Mouse (Mus musculus) hindlimb bud, embryonic 11.5 days (tissue): Measurements from ENCODE around the gene Dbndd1.
"Not testable (repeated sequence)": the region's sequence is repeated elsewhere in the genome, so short reads cannot be mapped to it uniquely, and the experiment has no call there.

Experiments used
- DNase-seq: peaks from one replicate; pipeline ENCODE4 v3.0.0-alpha.2; 2012; ENCODE audit warnings: low read depth, low spot score; ENCODE audit errors: extremely low spot score

Dbndd1 gene

GRCm38 (mm10) chr8:123514781-123515539, at the start of gene Dbndd1:
TSS of gene Dbndd1 (minus strand) at chr8:123515463.
- DNase-seq: no peak

- DNase-seq: not testable (repeated sequence)
Measured at GRCm38 (mm10) chr8:123564221-123564620, 49.0 kb upstream of the Dbndd1 start.

- not testable (repeated sequence) for DNase-seq
Measured at GRCm38 (mm10) chr8:123537641-123538040, 22.4 kb upstream of the Dbndd1 start.

GRCm38 (mm10) chr8:123536990-123537380, 21.7 kb upstream of the Dbndd1 start:
- DNase-seq: no peak

GRCm38 (mm10) chr8:123536242-123536989, 21.2 kb upstream of the Dbndd1 start:
- no peak for DNase-seq

- no peak for DNase-seq
Measured at GRCm38 (mm10) chr8:123527720-123528489, 12.6 kb upstream of the Dbndd1 start.

- DNase-seq: not testable (repeated sequence)
Measured at GRCm38 (mm10) chr8:123520048-123520447, 4.8 kb upstream of the Dbndd1 start.

- peak; percentile 82 for DNase-seq
Measured at GRCm38 (mm10) chr8:123518667-123519066, 3.4 kb upstream of the Dbndd1 start, which contains the start of gene Gas8. TSS of gene Gas8 (plus strand) at chr8:123518834.

- DNase-seq: no peak
Measured at GRCm38 (mm10) chr8:123518172-123518571, 2.9 kb upstream of the Dbndd1 start.

GRCm38 (mm10) chr8:123516596-123516995, 1.3 kb upstream of the Dbndd1 start:
- DNase-seq: no peak

- DNase-seq: no peak
Measured at GRCm38 (mm10) chr8:123515540-123515897, 256 bp upstream of the Dbndd1 start.

- no peak for DNase-seq
Measured at GRCm38 (mm10) chr8:123514136-123514535, 1.1 kb downstream of the Dbndd1 start.

- DNase-seq: no peak
Measured at GRCm38 (mm10) chr8:123510819-123511218, 4.4 kb downstream of the Dbndd1 start.

- DNase-seq: no peak
Measured at GRCm38 (mm10) chr8:123507153-123507552, 8.1 kb downstream of the Dbndd1 start.

GRCm38 (mm10) chr8:123505695-123506094, 9.6 kb downstream of the Dbndd1 start:
- DNase-seq: no peak

- no peak for DNase-seq
Measured at GRCm38 (mm10) chr8:123505267-123505666, 10.0 kb downstream of the Dbndd1 start.

GRCm38 (mm10) chr8:123504591-123505195, 10.6 kb downstream of the Dbndd1 start:
- DNase-seq: no peak

- DNase-seq: no peak
Measured at GRCm38 (mm10) chr8:123503801-123504467, 11.3 kb downstream of the Dbndd1 start.

- DNase-seq: no peak
Measured at GRCm38 (mm10) chr8:123502192-123502591, 13.1 kb downstream of the Dbndd1 start.

- no peak for DNase-seq
Measured at GRCm38 (mm10) chr8:123499556-123499955, 15.7 kb downstream of the Dbndd1 start.
